Mouse (Mus musculus): ENCODE results near the gene Ptprb. TPM values are rescaled to one million over a fixed set of nuclear protein-coding genes. Genes with fewer than 3 reads are reported as not detected.

Gene Ptprb
- polyA plus RNA-seq, 1 experiment from 2014 or later: 2.4 TPM

DNA sequence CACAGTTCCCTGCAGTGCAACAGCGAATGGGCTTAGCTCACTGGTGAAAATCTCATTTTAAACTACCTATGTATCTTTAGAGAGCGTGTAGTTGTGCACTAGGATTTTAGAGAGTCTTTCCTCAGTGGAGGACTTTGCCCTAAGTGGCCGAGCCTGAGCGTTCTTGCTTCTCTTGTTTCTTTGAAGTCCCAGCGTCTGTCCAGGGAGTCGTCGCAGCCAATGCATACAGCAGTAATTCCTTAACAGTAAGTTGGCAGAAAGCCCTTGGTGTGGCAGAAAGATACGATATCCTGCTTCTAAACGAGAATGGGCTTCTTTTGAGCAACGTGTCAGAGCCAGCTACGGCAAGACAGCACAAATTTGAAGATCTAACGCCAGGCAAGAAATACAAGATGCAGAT is 65.9 kb downstream of the Ptprb start:
- WGBS: 85% methylated on average over 12 of the region's 12 CpGs
- ATAC-seq (ENCODE audit: insufficient read depth, low FRiP score, low TSS enrichment) (no peak), DNase-seq (ENCODE audit: low spot score) (no peak)

DNA sequence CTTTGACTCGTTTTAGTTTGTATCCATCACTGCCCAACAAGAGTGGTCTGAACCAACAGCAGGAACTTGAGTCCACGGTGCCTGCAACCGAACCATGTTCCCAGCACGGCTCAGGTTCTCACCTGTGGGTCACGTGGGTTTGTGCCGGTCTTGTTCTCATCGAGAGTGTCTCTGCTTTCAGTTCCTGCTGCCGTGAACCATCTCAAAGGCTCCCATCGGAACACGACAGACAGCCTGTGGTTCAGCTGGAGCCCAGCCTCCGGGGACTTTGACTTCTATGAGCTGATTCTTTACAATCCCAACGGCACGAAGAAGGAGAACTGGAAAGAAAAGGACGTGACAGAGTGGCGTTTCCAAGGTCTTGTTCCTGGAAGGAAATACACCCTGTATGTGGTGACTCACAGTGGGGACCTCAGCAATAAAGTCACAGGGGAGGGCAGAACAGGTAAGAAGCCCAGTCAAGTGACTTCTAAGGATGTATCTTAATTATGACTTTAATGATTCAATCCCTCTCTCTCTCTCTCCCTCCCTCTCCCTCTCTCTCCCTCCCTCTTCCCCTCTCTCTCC is 71.4 kb downstream of the Ptprb start:
- H3K27ac ChIP-seq (ENCODE audit: low read depth, low read length): no peak overlapping the region
- DNase-seq (ENCODE audit: low spot score): no peak
- no peak overlapping the region for H3K4me2 ChIP-seq (ENCODE audit: low read depth)
- H3K4me1 ChIP-seq (ENCODE audit: control insufficient read depth, insufficient read depth, low read length): no peaks in the 10 kb centered on the region
- no peak for ATAC-seq (ENCODE audit: insufficient read depth, low FRiP score, low TSS enrichment)
- H3K9me3 ChIP-seq (ENCODE audit: control insufficient read depth, low read length): no peaks in the 10 kb centered on the region
- no peak overlapping the region for H3K9ac ChIP-seq (ENCODE audit: low read length)
- 86% methylated on average over 15 of the region's 15 CpGs for WGBS
- H3K36me3 ChIP-seq (ENCODE audit: control insufficient read depth, insufficient read depth, low read length): no peaks in the 10 kb centered on the region
- no peak overlapping the region for H3K4me3 ChIP-seq (ENCODE audit: low read depth, low read length)
- H3K27me3 ChIP-seq (ENCODE audit: control insufficient read depth, insufficient read depth, low read length): no peaks in the 10 kb centered on the region

More for the DNA sequence above, 65.9 kb downstream of the Ptprb start:
- Histone ChIP-seq H3K27ac (ENCODE audit: low read depth, low read length) (no peak overlapping the region), H3K36me3 (ENCODE audit: control insufficient read depth, insufficient read depth, low read length) (no peaks in the 10 kb centered on the region), H3K9me3 (ENCODE audit: control insufficient read depth, low read length) (no peaks in the 10 kb centered on the region), H3K4me3 (ENCODE audit: low read depth, low read length) (no peak overlapping the region), H3K4me2 (ENCODE audit: low read depth) (no peak overlapping the region), H3K27me3 (ENCODE audit: control insufficient read depth, insufficient read depth, low read length) (no peaks in the 10 kb centered on the region), H3K9ac (ENCODE audit: low read length) (no peak overlapping the region), H3K4me1 (ENCODE audit: control insufficient read depth, insufficient read depth, low read length) (no peaks in the 10 kb centered on the region)

DNA sequence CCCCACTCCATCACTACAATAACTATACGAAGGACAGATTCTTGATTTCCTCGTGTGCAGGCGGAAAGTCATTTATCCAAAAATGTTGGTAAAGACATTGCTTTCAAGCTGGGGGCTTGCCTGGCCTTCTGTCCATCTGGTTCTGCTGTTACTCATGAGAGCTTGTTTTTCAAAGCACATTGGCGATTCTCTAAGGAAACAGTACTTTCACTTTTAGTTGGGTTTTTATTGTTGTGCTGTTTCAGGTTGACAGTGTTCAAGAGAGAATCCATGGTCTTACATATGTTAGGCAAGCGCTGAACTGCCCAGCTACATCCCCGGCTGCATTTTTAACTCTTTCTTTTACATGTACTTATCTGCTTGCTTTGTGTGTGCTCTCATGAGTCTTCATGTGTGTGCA is 73.7 kb downstream of the Ptprb start:
- no peaks in the 10 kb centered on the region for H3K36me3 ChIP-seq (ENCODE audit: control insufficient read depth, insufficient read depth, low read length)
- H3K9ac ChIP-seq (ENCODE audit: low read length): no peak overlapping the region
- H3K4me3 ChIP-seq (ENCODE audit: low read depth, low read length): no peak overlapping the region
- H3K27me3 ChIP-seq (ENCODE audit: control insufficient read depth, insufficient read depth, low read length): no peaks in the 10 kb centered on the region
- DNase-seq (ENCODE audit: low spot score) (no peak), ATAC-seq (ENCODE audit: insufficient read depth, low FRiP score, low TSS enrichment) (no peak)
- no peaks in the 10 kb centered on the region for H3K9me3 ChIP-seq (ENCODE audit: control insufficient read depth, low read length)
- no peak overlapping the region for H3K27ac ChIP-seq (ENCODE audit: low read depth, low read length)
- no peak overlapping the region for H3K4me2 ChIP-seq (ENCODE audit: low read depth)
- WGBS: 87% methylated on average over 6 of the region's 6 CpGs
- no peaks in the 10 kb centered on the region for H3K4me1 ChIP-seq (ENCODE audit: control insufficient read depth, insufficient read depth, low read length)

DNA sequence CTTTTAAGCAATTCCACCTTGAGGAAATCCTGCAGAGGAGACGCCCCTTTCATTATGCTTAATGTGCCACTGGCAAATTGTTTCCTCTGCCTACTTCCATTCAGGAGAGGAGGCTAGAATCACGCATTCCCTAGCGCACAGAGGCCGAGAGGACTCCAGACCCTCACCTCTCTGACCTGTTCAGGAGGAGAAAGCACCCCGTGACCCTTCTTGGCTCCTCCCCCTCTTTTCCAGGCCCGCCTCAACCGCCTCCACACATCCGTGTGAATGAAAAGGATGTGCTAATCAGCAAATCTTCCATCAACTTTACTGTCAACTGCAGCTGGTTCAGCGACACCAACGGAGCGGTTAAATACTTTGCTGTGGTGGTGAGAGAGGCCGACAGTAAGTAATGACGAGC is 75.2 kb downstream of the Ptprb start:
- Histone ChIP-seq H3K4me2 (ENCODE audit: low read depth) (no peak overlapping the region), H3K9me3 (ENCODE audit: control insufficient read depth, low read length) (no peaks in the 10 kb centered on the region), H3K27ac (ENCODE audit: low read depth, low read length) (no peak overlapping the region), H3K9ac (ENCODE audit: low read length) (no peak overlapping the region), H3K4me1 (ENCODE audit: control insufficient read depth, insufficient read depth, low read length) (no peaks in the 10 kb centered on the region), H3K36me3 (ENCODE audit: control insufficient read depth, insufficient read depth, low read length) (no peaks in the 10 kb centered on the region), H3K27me3 (ENCODE audit: control insufficient read depth, insufficient read depth, low read length) (no peaks in the 10 kb centered on the region), H3K4me3 (ENCODE audit: low read depth, low read length) (no peak overlapping the region)
- DNase-seq (ENCODE audit: low spot score) (peak; percentile 49), ATAC-seq (ENCODE audit: insufficient read depth, low FRiP score, low TSS enrichment) (no peak)
- 18% methylated on average over 13 of the region's 13 CpGs for WGBS

DNA sequence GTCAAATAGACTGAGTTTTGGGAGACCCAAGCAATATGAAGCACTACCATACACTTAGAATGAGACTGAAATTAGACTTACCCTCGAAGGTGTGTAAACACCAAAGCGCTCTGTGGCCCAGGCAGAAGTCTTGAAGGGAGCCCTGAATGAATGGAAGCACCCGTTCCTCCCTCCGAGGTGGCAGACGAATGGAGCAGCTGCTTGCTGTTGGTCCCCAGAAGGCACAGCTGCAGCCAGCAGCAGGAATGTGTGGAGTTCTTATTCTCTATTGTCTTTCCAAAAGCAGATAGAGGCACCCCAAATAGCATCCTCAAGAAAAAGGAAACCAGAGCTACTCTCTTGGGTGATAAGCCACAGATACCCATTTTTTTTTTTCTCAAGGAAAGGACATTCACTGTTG is 79.0 kb downstream of the Ptprb start:
- no peak for DNase-seq (ENCODE audit: low spot score)
- Histone ChIP-seq H3K4me1 (ENCODE audit: control insufficient read depth, insufficient read depth, low read length) (no peaks in the 10 kb centered on the region), H3K9me3 (ENCODE audit: control insufficient read depth, low read length) (no peaks in the 10 kb centered on the region), H3K27ac (ENCODE audit: low read depth, low read length) (no peak overlapping the region), H3K27me3 (ENCODE audit: control insufficient read depth, insufficient read depth, low read length) (no peaks in the 10 kb centered on the region), H3K4me3 (ENCODE audit: low read depth, low read length) (no peak overlapping the region), H3K9ac (ENCODE audit: low read length) (no peak overlapping the region), H3K36me3 (ENCODE audit: control insufficient read depth, insufficient read depth, low read length) (no peaks in the 10 kb centered on the region), H3K4me2 (ENCODE audit: low read depth) (no peak overlapping the region)
- ATAC-seq (ENCODE audit: insufficient read depth, low FRiP score, low TSS enrichment): no peak
- WGBS: 55% methylated on average over 5 of the region's 5 CpGs

DNA sequence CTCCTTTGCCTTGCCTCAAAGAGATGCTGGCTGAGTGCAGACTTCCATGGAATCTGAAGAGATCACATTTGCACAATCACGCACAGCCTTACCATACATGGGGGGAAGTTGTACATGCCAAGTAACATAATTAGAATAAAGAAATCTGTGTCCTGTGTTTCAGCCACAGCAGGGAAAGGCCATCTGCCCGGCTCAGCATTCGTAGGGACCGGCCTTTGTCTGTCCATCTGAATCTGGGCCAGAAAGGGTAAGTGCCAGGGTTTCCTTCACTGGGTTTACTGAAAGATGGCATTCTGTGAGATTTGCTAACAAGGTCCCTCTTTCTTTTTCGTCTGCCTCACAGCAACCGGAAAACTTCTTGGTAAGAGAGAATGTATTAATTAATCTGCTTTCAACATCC is 86.9 kb downstream of the Ptprb start:
- Histone ChIP-seq H3K4me2 (ENCODE audit: low read depth) (no peak overlapping the region), H3K36me3 (ENCODE audit: control insufficient read depth, insufficient read depth, low read length) (no peaks in the 10 kb centered on the region), H3K27ac (ENCODE audit: low read depth, low read length) (no peak overlapping the region), H3K27me3 (ENCODE audit: control insufficient read depth, insufficient read depth, low read length) (no peaks in the 10 kb centered on the region), H3K4me3 (ENCODE audit: low read depth, low read length) (no peak overlapping the region), H3K9me3 (ENCODE audit: control insufficient read depth, low read length) (no peaks in the 10 kb centered on the region), H3K9ac (ENCODE audit: low read length) (no peak overlapping the region), H3K4me1 (ENCODE audit: control insufficient read depth, insufficient read depth, low read length) (0 out of 2 replicates have a peak, but pooled peaks cover 3% of the 10 kb centered on the region)
- WGBS: 72% methylated on average over 6 of the region's 6 CpGs
- DNase-seq (ENCODE audit: low spot score): no peak
- peak; percentile 38; the same call in 1 of the 2 replicates for ATAC-seq (ENCODE audit: insufficient read depth, low FRiP score, low TSS enrichment)

DNA sequence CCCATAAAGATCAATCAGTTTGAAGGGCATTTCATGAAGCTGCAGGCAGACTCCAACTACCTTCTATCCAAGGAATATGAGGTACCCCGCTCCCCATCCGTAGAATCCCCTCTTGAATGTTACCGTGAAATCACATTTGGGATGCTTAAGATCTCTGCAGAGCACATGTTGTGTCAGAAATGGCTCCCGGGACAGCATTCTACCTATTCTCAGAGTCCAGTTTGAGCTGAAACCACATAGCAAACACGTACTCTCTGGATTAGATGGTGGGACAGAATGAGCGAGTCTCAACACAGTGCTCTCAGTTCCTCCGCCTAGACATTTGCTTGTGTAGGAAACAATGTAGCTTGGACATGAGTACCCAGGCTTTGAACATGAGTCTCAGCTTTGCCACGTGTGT is 87.3 kb downstream of the Ptprb start:
- H3K9me3 ChIP-seq (ENCODE audit: control insufficient read depth, low read length): no peaks in the 10 kb centered on the region
- H3K4me1 ChIP-seq (ENCODE audit: control insufficient read depth, insufficient read depth, low read length): 0 out of 2 replicates have a peak, but pooled peaks cover 3% of the 10 kb centered on the region
- no peak for DNase-seq (ENCODE audit: low spot score)
- H3K4me2 ChIP-seq (ENCODE audit: low read depth): no peak overlapping the region
- no peak overlapping the region for H3K4me3 ChIP-seq (ENCODE audit: low read depth, low read length)
- no peak for ATAC-seq (ENCODE audit: insufficient read depth, low FRiP score, low TSS enrichment)
- WGBS: 68% methylated on average over 8 of the region's 8 CpGs
- no peaks in the 10 kb centered on the region for H3K36me3 ChIP-seq (ENCODE audit: control insufficient read depth, insufficient read depth, low read length)
- H3K27me3 ChIP-seq (ENCODE audit: control insufficient read depth, insufficient read depth, low read length): no peaks in the 10 kb centered on the region
- H3K9ac ChIP-seq (ENCODE audit: low read length): no peak overlapping the region
- H3K27ac ChIP-seq (ENCODE audit: low read depth, low read length): no peak overlapping the region

DNA sequence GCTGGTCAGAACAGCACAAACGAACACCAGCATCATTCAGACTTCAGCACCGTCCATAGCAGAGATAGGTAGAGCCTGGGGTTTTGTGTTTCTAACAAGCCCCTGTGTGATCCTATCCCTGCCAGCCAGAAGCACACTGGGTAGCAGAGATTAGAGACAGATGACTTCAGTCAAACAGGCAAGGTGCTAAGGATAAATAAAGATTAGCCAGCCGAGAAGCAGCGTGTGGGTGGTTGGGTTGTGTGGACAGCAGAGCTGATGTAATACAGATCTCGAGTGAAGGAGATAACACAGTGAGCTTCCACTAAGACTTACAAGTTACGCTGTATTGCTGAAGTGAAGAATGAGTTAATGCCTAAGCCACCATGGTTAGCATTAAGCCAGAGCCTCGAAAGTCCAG is 89.4 kb downstream of the Ptprb start:
- H3K4me1 ChIP-seq (ENCODE audit: control insufficient read depth, insufficient read depth, low read length): 0 out of 2 replicates have a peak, but pooled peaks cover 3% of the 10 kb centered on the region
- H3K27ac ChIP-seq (ENCODE audit: low read depth, low read length): no peak overlapping the region
- 54% methylated on average over 7 of the region's 7 CpGs for WGBS
- no peaks in the 10 kb centered on the region for H3K9me3 ChIP-seq (ENCODE audit: control insufficient read depth, low read length)
- H3K27me3 ChIP-seq (ENCODE audit: control insufficient read depth, insufficient read depth, low read length): no peaks in the 10 kb centered on the region
- ATAC-seq (ENCODE audit: insufficient read depth, low FRiP score, low TSS enrichment): no peak
- no peaks in the 10 kb centered on the region for H3K36me3 ChIP-seq (ENCODE audit: control insufficient read depth, insufficient read depth, low read length)
- H3K4me2 ChIP-seq (ENCODE audit: low read depth): no peak overlapping the region
- H3K4me3 ChIP-seq (ENCODE audit: low read depth, low read length): no peak overlapping the region
- H3K9ac ChIP-seq (ENCODE audit: low read length): no peak overlapping the region
- no peak for DNase-seq (ENCODE audit: low spot score)

DNA sequence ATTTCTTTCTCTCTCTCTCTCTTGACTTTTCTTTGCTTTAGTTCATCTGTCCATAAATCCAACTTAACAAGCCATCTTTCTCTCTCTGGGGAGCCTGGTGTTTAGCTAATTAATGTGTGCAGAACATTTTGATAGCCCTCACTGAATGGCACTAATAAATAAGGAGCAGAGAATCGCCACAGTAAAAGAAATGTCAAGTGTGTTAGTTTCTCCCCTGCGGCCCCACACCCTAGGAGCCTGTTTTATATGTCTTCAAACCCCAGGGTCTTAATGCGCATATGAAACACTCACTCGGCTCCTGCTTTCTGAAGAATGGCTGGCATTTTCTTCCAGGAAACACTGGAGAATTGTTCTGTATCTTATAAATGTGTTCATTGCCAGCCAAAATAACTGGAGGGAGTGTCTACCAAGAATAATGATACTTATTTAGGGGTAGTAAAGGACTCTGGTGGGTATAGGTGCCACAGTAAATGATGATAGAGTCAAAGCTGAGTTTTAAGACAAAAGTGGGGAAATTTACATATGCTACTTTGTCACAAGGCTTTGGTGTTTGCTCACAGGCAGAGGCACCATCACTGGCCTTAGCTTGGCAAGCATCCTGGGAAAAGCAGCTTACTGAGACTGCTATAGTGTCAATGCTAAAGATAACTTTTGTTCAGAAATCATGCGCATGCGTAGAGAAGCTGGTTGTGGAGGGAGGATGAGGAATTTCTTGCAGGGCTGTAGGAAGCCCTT is 95.8 kb downstream of the Ptprb start:
- H3K27ac ChIP-seq (ENCODE audit: low read depth, low read length): no peak overlapping the region
- ATAC-seq (ENCODE audit: insufficient read depth, low FRiP score, low TSS enrichment): peak; percentile 85
- 21% methylated on average over 6 of the region's 6 CpGs for WGBS

More for the DNA sequence above, 95.8 kb downstream of the Ptprb start:
- Histone ChIP-seq H3K4me1 (ENCODE audit: control insufficient read depth, insufficient read depth, low read length) (peaks cover 6% of the 10 kb centered on the region; the same call in 1 of the 2 replicates), H3K9me3 (ENCODE audit: control insufficient read depth, low read length) (no peaks in the 10 kb centered on the region), H3K9ac (ENCODE audit: low read length) (no peak overlapping the region), H3K36me3 (ENCODE audit: control insufficient read depth, insufficient read depth, low read length) (no peaks in the 10 kb centered on the region), H3K4me2 (ENCODE audit: low read depth) (no peak overlapping the region), H3K27me3 (ENCODE audit: control insufficient read depth, insufficient read depth, low read length) (no peaks in the 10 kb centered on the region), H3K4me3 (ENCODE audit: low read depth, low read length) (no peak overlapping the region)
- peak; percentile 52 for DNase-seq (ENCODE audit: low spot score)

All from neural tube, embryonic 11.5 days (tissue).